Mouse (Mus musculus) cerebellum, adult 11-12 months (tissue): ENCODE measurements around the gene Cask.

ENCODE experiments used
- DNase-seq: peaks from one replicate; pipeline ENCODE4 v3.0.0; 2022

Cask gene

DNA sequence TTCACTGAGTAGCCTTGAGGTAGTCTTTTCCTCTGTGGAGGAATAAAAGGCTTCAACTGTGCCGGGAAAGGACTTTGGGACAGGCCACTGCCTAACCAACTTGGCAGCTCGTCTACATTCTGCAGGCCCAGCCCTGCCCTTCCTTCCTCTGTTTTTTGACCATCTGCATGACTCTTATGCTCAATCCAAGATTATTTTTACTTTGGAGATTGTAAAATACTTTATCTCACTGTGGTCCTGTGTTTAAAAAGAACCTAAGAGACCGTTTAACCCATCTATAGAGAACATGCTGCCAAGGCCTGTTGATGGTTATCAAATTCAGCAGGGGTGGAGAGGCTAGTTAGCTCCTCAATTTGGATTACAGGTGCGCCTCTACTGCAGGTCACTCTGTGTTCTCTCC lies 229.7 kb downstream of the Cask start:
- DNase-seq, result no peak

DNA sequence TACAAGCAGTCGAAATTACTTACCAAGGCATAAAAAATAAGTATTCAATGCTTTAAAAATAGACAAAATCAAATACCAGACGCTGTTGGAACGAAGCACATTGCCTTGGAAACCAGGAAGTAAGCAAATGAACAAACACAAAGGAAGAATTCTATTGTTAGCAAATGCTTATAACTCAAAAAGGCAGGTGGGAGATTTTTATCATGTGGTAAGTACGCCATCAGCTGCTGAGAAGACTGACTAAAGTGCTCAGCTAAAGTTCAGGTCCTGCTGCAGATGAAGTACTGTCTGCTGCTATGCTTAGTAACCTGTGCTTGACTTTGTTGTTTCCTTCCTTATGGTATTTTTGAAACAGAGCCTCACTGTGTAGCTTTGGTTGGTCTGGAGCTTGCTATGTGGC lies 232.7 kb downstream of the Cask start:
- DNase-seq, result no peak

DNA sequence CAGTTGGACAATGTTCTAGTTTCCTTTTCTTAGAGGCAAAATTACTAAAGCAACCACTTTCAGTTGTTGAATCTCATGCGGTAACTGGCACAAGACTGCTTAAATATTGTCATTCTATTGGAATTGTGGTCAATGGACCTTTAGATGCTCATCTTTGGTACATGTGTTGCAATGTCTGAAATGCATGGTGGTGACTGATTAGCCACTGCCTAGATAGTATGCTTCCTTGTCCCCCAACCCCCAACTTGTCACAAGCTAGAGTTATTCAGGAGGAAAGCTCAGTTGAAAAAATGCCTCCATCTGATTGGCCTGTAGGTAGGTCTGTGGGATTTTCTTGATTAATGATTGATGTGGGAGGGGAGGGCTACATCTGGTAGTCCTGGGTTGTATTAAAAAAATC lies 233.9 kb downstream of the Cask start:
- DNase-seq, result no peak

DNA sequence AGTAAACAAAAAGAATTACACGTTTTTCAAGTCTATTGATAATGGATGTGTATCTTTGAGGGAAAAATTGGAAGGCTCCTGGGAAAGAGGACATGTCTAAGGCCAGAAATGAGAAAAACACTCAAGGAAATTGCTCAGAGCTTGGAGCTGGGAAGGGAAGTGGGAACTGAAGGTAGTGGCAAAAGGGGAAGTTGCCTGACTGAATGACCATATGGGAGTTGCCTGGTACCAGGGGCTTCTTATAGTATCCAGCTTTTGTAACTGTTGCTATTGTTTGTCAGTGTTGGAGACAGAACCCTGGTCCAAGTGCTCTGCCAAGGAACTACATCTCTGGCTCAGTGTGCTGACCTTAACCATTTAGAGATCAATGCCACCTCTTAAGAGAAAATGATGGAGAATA lies 234.4 kb downstream of the Cask start:
- no peak for DNase-seq

DNA sequence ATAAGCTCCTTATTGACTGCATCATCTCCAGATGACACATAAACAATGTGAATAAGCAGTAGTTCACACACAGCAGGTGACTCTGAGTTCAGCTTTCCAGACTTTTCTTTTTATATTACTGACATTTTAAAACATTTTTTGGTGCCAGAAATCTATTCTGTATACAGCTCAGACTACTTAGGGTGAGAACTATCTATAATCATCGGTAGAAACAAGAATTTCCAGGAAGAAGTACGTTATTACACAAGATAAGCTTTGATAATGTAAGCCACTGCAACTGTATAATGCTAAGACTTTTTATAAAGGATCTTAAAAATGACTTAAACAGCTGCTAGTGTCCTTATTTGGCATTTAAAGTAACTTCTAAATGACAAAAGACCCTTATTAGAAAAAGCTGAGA lies 239.1 kb downstream of the Cask start:
- no peak for DNase-seq

DNA sequence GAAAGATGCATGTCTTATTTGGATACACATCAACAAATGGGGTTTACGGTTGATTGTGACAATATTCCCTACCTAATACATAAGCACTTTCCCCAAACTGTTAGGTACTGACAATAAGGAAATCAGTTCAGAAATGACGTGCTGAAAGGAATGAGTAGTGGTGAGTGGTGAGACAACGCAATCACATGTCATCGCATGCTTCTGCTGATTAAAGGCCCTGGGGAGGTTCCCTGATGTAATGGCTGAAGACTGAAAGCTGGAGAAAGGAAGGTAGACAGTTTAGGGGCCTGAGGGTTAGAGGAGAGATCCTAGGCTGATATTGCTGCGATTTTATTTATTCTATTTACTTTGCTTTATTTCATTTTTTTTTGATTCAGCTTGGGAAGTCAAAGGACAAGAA lies 240.1 kb downstream of the Cask start:
- DNase-seq, result no peak

DNA sequence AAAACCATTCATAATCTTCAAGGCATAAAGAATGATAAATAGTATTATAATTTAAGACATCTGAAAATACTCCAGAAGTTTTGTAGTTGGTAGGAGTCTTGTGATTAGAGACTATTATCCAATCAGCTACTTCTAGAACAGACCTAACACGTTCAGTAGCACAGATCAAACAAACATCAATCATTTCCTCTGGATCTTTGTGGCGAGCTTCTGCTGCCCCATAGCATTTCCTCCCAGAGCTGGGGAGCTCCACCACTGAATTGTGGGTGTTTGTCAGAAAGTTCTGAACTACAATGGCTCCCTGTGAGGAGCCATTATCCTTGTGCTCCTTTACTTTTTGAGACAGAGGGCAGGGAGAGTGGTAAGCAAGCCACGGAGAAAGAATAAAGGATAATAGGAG lies 243.4 kb downstream of the Cask start:
- no peak for DNase-seq

DNA sequence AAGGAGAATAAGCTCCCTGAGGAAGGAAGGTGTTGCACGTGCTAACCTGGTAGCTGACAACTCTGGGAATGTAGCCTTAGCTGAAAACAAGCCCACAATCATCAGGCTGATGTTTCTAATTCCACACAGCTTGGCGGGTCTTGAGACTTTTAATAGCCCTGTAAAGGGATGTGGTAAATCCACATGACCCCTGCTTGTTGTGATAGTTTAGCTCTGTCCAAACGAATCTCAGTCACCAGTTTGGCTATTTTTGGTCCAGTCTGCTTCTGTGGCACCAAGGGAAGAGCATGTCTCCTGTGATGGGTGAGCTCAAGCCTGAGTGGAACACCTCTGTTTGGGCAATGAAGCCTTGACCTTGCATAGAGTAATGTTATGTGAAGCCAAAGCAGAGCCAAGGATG lies 244.4 kb downstream of the Cask start:
- no peak for DNase-seq

DNA sequence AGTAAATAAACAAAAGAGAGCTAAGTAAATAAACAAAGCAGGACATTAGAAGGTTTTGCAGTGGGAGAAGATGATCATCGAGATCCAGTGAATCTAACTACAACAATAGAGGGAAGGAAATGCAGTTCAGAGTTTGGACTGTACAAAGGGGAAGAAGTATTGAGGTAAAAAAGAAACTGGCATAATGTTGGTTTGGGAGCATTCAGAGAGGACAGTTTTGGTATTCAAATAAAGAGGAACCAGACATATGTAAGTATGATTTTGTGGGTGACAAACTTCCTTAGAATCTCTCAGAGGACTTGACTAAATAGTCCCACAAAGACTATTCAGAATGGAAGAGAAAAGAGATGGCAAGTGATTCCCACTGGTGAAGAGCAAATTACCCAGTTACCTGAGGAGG lies 251.2 kb downstream of the Cask start:
- no peak for DNase-seq

DNA sequence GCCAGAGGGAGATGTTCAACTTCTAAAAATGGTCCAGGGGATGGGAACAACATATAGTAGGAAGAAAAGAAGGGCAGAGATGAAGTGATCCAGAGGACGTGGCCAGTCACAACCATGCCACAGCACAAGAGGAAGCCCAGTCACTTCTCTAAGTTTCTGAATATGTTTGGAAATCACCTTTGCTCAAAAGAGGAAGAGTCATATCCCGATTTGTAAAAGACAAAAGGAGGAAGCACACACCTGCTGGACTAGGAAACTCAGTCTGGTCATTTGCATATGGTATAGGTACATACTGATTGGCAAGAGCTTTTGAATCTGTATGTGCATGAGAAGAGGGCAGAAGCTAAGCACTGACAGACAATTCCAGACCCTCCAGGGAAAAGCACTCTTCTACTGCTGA lies 251.8 kb downstream of the Cask start:
- DNase-seq, result no peak

DNA sequence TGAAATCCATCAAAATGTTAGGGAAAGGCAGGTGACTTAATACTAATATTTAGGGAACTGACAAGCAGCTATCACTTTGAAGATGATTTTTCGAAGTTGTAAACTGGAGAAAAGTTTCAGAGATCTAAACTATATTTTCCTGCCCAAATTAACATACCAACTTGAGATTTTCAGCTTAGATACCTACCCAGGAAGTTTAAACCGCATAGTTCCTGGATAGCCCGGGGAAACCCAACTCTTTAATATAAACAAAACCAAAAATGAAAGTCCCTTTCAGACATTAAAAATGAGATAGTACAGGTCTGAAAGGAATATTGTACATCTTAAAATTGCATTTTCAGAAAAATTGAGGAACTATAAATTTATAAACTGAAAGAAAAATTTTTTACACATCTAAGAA lies 273.5 kb downstream of the Cask start:
- DNase-seq, result no peak

DNA sequence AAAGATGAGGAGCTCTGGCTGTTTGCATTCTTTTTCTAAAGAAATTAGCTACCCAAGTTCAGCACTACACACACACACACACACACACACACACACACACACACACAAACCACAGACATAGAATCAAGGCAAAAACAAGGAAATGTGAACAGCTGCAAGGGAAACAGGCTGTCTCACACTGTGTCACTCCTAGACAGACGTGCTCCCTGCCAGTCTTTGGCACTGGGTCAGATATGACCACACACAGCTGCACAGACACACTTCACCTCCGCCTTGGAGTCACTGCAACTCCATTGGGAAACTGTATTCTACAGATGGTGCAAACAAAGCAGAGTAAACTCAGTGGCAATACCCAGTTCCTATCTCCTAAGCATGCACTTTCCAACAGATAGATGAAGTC lies 274.6 kb downstream of the Cask start:
- no peak for DNase-seq

DNA sequence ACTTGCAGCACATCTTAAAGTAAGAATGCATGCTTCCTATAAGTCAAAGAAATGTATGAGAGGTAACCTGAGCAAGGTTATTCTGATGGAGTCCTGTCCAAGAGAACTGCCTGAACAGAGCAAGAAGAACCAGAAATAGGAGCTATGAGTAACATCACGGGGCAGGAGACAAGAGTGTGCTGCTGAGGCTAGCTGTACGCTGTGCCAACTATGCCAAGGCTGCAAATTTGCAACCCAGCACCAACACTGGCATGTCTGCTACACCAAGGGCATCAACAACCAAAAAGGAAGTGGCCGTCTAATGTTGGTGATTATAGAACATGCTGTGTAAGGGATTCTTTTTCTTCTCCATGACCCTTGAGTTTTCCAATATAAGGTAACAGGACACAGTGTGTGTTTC lies 276.3 kb downstream of the Cask start:
- no peak for DNase-seq

DNA sequence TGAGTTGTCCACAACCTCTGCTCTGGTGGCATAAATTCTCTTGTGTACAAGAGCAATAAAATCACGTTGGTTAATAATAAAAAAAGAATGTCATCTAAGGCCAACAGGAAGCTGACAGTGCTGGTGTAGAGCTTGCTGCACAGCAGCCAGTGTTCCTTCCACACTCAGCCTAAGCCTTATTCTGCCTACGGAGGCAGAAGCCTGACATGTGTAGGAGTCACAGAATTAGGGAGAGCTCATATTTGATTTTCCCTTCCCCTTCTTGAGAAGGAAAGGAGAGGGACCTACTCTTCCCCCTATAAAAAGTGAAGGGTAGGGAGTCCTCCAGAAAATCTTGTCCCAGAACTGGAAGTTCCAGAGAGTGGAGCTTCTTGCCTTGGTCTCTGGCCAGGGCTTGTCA lies 276.9 kb downstream of the Cask start:
- no peak for DNase-seq

DNA sequence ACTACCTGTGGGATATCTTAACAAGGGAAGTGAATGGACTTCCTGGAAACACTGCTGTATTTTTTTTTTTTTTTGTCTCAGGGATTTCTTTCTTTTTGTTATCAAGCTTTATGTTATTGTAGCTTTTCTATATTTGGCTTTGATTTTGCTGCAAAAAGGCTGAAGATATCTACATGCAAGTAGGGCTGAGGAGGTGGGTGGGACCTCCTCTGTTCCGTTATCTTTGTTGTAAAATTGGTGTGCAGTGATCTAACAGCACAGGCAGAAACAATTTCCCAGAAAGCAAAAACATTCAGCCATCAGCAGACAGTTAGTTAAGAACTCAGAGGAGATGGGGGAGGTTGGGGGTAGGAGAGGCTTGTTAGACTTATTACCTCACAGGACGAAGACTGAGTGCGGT lies 296.7 kb downstream of the Cask start:
- DNase-seq, result no peak

DNA sequence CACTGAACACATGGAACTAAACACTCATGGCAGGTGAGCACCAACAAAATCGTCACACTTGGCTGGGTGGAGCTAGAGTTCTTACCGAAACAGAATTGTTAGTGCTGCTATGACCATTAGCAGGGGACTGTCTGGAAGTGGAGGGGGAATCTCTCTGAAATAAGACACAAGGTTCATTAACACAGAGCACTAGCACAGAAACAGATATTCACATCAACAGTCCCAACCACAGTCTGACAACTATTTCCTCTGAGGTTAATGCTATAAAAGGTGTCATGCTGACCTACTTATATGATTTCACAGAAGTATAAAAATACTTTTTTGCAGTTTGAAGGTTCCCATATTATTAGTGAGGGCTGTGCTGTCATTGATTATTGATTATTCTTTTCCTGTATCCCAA lies 298.9 kb downstream of the Cask start:
- DNase-seq, result no peak

DNA sequence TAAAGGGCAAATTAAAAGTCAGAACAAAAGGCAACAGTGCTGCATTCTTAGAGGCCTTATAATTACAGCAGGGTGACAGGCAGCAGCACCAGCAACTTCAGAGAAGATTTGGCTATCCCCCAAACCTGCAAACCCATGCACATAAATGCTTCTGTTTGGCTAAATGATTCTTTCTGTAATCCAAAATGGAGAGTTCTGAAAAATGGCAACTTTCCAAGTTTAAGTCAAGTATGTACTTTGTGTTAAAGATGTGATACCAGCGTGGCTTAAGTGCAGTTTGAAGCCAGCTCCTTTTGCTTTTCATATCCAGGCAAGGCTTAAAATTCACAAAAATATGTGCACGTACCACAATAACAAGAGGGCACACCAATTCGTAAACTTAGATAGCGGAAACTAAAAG lies 299.6 kb downstream of the Cask start:
- no peak for DNase-seq

DNA sequence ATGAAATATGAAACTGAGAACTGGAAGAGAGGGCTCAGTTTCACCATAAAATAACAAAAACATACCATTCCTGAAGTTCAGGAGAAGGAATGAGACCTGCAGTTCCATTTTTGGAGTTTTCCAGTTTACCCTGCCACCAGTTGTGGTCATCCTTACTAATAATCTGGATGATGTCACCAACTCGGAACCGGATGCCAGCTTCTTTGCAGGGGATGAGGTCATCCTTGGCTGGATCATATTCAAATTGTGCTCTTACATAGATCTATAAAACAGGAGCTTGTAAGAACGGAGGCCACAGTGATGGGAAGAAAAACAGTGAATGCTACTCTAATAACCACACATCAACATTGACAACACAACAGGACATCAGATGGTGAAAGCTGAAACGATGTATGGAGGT lies 302.1 kb downstream of the Cask start:
- no peak for DNase-seq

DNA sequence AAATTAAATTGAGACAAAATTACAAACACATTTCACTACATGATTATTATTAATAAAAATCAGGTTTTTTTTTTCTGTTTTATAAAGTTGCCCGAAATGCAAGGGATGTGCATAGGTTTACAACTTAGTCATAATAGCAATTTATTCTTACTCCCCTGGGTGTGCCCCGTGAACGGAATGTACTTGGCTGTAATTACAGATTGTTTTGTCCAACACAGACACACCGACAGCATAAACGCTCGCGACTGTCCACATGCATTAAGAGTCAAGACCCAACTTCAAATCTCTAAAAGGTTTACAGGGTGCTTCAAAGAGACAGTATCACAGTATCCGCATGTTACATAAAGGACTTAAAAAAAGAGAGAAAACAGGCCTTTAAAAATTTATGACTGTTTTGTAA lies 329.9 kb downstream of the Cask start:
- no peak for DNase-seq

DNA sequence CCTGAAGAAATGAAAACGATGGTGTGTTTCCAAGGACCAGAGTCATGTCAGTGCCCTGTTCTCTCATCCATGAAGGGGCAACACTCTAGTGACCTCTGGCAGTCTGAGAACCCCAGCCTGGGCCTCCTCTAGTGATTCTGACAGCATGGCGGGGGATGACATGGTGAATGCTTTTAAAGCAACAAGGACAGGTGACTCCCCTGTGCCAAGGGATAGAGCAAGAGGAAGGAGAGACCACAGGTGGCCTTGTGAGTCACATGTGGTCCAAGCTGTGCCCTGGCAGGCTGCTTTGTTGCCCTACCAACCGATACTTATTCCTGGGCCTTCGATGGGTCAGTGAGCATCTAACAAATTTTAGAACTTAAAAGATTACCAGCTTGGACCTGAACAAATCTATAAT lies 330.6 kb downstream of the Cask start:
- DNase-seq, result peak; percentile 58

DNA sequence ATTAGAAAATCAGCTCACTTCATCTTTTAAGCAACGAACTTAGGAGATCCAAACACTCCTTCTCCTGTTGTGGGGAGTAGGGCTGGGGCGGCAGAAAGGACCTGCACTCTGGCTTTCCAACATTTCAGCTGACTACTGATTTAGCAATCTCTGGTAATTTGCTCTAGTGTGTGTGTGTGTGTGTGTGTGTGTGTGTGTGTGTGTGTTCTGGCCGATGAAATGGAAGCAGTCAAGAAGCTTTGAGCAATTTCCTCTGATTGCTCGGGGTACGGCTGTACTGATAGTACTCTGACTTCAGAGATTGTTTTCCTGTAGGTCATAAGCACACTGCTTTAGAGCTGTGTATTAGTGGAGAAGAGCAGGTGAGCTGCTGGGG lies 331.8 kb downstream of the Cask start:
- no peak for DNase-seq

DNA sequence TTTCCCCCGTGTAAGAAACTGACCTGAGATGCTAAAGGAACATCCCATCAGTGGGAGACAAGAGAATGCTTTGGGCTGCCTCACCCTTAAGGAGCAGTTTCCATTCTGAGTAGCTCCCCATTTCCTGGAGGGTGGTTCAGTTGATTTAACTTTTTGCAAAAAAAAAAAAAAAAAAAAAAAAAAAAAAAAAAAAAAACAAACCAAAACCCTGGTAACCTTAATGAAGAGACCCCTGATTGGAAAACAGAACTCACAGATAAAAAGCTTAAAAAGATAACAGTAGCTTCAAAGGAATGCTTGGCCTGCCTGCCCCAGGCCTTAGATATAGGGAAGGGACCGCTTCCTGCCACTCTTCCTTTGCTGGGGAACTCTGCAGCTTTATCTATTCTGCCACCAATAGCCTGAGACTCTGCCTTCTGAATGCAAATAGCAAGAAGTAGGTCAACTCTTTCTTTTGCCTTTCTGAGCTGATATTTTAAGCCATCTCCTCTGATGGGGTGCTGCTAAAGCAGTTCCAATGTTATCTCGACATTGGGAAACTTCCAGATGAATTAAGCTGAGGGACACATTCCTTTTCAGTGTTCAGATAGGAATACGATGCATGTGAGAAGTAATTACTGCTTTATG lies 332.3 kb downstream of the Cask start:
- DNase-seq, result no peak

DNA sequence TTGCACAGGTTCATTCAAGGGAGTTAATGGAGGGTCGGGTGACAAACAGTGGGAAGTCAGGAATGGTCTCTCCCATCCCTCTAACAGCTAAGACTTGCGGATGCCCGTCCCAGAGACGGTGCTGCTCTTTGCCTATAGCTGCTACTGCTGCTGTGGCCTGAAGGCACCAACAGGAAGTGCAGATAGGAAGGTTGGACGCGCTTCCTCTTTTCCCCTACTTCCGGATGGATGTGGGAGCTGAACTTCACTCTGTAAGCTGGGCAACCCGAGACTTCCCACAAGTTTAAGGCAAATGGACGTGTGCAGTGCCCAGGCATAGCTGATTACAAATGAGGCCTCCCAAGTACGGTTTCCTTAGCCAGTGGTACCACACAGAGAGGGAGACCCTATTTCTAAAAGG lies 333.1 kb downstream of the Cask start:
- no peak for DNase-seq

DNA sequence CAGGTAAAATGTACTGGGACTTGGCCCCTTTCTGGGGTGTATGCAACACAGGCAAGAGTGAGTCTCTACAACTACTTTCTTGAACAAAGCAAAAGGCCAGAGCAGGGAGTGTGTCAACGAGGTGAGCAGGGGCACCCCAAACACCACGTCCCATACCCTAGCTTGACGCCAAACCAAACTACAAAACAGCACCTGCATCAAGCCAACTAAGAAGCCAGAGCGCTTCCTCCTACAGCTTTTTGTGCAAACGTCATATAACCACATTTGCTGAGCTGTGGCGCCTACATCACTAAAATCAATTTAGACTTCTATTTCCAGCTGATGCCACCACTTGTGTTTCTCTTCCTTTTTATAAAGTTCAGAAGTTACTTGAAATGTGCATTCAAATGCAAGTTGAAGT lies 334.7 kb downstream of the Cask start:
- DNase-seq, result no peak

DNA sequence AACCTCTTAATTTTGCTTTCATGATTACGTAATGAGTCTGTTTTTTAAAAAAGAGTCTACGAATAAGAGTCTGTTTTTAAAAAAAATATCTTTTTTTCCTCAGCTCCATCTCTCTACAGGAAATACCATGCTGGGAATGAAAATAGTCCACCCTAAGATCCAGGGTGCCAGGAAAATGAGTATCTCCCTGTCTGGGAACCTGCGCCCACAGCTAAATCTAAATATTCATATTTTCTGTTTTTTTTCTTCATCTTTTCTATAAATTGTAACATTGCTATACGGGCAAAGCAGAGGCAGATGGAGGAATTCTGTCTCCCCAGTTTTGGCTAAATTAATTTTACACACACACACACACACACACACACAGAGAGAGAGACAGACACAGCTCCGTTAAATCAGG lies 337.3 kb downstream of the Cask start:
- DNase-seq, result no peak

DNA sequence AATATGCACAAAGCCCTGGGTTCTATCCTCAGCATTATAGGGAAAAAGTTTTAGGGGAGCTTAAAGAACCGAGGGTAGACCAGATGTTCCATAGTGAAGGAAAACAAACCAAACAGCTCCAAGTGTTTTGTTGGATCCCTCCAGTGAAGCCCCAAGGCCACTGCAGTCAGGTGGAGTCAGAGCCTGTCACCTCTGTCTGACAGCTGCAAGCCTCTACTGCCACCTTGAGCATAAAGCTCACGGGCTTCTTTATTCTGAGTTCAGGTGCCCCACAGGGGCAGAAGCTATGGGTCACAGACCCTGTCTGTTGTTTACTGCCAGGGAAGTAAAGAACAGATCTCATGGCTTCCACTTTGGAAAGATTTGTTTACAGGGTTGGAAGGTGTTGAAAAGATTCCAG lies 338.0 kb downstream of the Cask start:
- no peak for DNase-seq
